Mouse (Mus musculus): ENCODE measurements at regions not wholly inside any gene's neighbourhood (a gene's known extent, or its start where the extent isn't known, plus 50 kb on each side); places are given as distances from the start of the nearest gene placed in this dataset.
A peak's percentile ranks its signal among the peaks of the same experiment; 100 is the strongest.

- H3K4me1 ChIP-seq (ENCODE audit: control insufficient read depth, insufficient read depth, low read length), result peaks cover 4% of the 10 kb centered on the region
- H3K36me3 ChIP-seq (ENCODE audit: control insufficient read depth, insufficient read depth, low read length, poor library complexity, severe bottlenecking), result no peaks in the 10 kb centered on the region
- no peaks in the 10 kb centered on the region for H3K9me3 ChIP-seq (replicated peaks; ENCODE audit: control insufficient read depth, insufficient read depth, low read length, poor library complexity, severe bottlenecking)
- H3K27ac ChIP-seq (ENCODE audit: insufficient read depth, low read length), result no peak overlapping the region
- TF ChIP-seq POLR2A (IDR thresholded peaks at IDR 0.05; ENCODE audit: insufficient read depth, low read length) (no peak), EP300 (IDR thresholded peaks at IDR 0.05; ENCODE audit: insufficient read depth, low read depth, low read length) (no peak), CTCF (IDR thresholded peaks at IDR 0.05; ENCODE audit: low read depth, low read length) (peak; percentile 91)
- H3K9ac ChIP-seq (ENCODE audit: low read depth, poor library complexity, severe bottlenecking), result no peak overlapping the region
- H3K27me3 ChIP-seq (ENCODE audit: control insufficient read depth, insufficient read depth, low read length, poor library complexity, severe bottlenecking), result no peaks in the 10 kb centered on the region
- no peak overlapping the region for H3K4me3 ChIP-seq (ENCODE audit: low read depth, low read length)
These were observed 104.3 kb downstream of the Fam168b start for GRCm38 (mm10) chr1:34738386-34739067.

GRCm38 (mm10) chr1:34739621-34740020 is 103.2 kb downstream of the Fam168b start:
- Histone ChIP-seq H3K36me3 (ENCODE audit: control insufficient read depth, insufficient read depth, low read length, poor library complexity, severe bottlenecking) (no peaks in the 10 kb centered on the region), H3K27ac (ENCODE audit: insufficient read depth, low read length) (no peak overlapping the region), H3K9me3 (replicated peaks; ENCODE audit: control insufficient read depth, insufficient read depth, low read length, poor library complexity, severe bottlenecking) (no peaks in the 10 kb centered on the region), H3K4me1 (ENCODE audit: control insufficient read depth, insufficient read depth, low read length) (peaks cover 4% of the 10 kb centered on the region), H3K9ac (ENCODE audit: low read depth, poor library complexity, severe bottlenecking) (no peak overlapping the region), H3K27me3 (ENCODE audit: control insufficient read depth, insufficient read depth, low read length, poor library complexity, severe bottlenecking) (no peaks in the 10 kb centered on the region), H3K4me3 (ENCODE audit: low read depth, low read length) (no peak overlapping the region)
- TF ChIP-seq POLR2A (IDR thresholded peaks at IDR 0.05; ENCODE audit: insufficient read depth, low read length) (no peak), EP300 (IDR thresholded peaks at IDR 0.05; ENCODE audit: insufficient read depth, low read depth, low read length) (no peak), CTCF (IDR thresholded peaks at IDR 0.05; ENCODE audit: low read depth, low read length) (no peak)

- Histone ChIP-seq H3K9me3 (replicated peaks; ENCODE audit: control insufficient read depth, insufficient read depth, low read length, poor library complexity, severe bottlenecking) (no peaks in the 10 kb centered on the region), H3K4me1 (ENCODE audit: control insufficient read depth, insufficient read depth, low read length) (peaks cover 4% of the 10 kb centered on the region), H3K36me3 (ENCODE audit: control insufficient read depth, insufficient read depth, low read length, poor library complexity, severe bottlenecking) (no peaks in the 10 kb centered on the region), H3K27ac (ENCODE audit: insufficient read depth, low read length) (no peak overlapping the region), H3K27me3 (ENCODE audit: control insufficient read depth, insufficient read depth, low read length, poor library complexity, severe bottlenecking) (no peaks in the 10 kb centered on the region), H3K9ac (ENCODE audit: low read depth, poor library complexity, severe bottlenecking) (no peak overlapping the region), H3K4me3 (ENCODE audit: low read depth, low read length) (no peak overlapping the region)
- no peak for TF ChIP-seq CTCF (IDR thresholded peaks at IDR 0.05; ENCODE audit: low read depth, low read length)
- no peak for TF ChIP-seq EP300 (IDR thresholded peaks at IDR 0.05; ENCODE audit: insufficient read depth, low read depth, low read length)
- no peak for TF ChIP-seq POLR2A (IDR thresholded peaks at IDR 0.05; ENCODE audit: insufficient read depth, low read length)
These were observed 102.0 kb downstream of the Fam168b start for GRCm38 (mm10) chr1:34740891-34741290.

GRCm38 (mm10) chr1:34742234-34742633 is 100.6 kb downstream of the Fam168b start:
- Histone ChIP-seq H3K27ac (ENCODE audit: insufficient read depth, low read length) (no peak overlapping the region), H3K9me3 (replicated peaks; ENCODE audit: control insufficient read depth, insufficient read depth, low read length, poor library complexity, severe bottlenecking) (no peaks in the 10 kb centered on the region), H3K4me1 (ENCODE audit: control insufficient read depth, insufficient read depth, low read length) (peaks cover 4% of the 10 kb centered on the region), H3K4me3 (ENCODE audit: low read depth, low read length) (no peak overlapping the region), H3K9ac (ENCODE audit: low read depth, poor library complexity, severe bottlenecking) (no peak overlapping the region), H3K27me3 (ENCODE audit: control insufficient read depth, insufficient read depth, low read length, poor library complexity, severe bottlenecking) (no peaks in the 10 kb centered on the region), H3K36me3 (ENCODE audit: control insufficient read depth, insufficient read depth, low read length, poor library complexity, severe bottlenecking) (no peaks in the 10 kb centered on the region)
- TF ChIP-seq POLR2A (IDR thresholded peaks at IDR 0.05; ENCODE audit: insufficient read depth, low read length) (no peak), EP300 (IDR thresholded peaks at IDR 0.05; ENCODE audit: insufficient read depth, low read depth, low read length) (no peak), CTCF (IDR thresholded peaks at IDR 0.05; ENCODE audit: low read depth, low read length) (no peak)

DNA sequence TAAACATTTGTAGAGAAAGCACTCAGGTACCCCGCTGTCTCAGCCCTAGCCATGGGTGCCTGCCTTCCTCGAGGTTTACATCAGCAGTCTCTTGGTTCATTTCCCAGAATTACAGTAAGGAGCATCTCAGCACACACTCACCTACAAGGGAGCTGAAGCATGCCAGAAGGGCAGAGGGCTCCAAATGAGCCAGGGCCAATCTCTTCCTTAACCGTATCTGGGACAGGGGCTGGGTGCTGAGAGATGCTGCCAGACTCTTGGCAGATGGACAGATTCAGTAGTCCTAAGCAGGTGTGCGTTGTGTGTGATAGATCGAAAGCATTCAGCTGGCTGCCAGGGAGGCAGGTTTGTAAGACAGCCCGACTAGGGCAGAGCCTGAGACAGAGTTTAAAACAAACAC is 97.0 kb downstream of the Fam168b start:
- H3K9me3 ChIP-seq (replicated peaks; ENCODE audit: control insufficient read depth, insufficient read depth, low read length, poor library complexity, severe bottlenecking), result no peaks in the 10 kb centered on the region; the same call in 1 of the 2 replicates
- H3K27ac ChIP-seq (ENCODE audit: insufficient read depth, low read length), result no peak overlapping the region
- TF ChIP-seq EP300 (IDR thresholded peaks at IDR 0.05; ENCODE audit: insufficient read depth, low read depth, low read length) (no peak), CTCF (IDR thresholded peaks at IDR 0.05; ENCODE audit: low read depth, low read length) (no peak), POLR2A (IDR thresholded peaks at IDR 0.05; ENCODE audit: insufficient read depth, low read length) (no peak)
- no peaks in the 10 kb centered on the region for H3K36me3 ChIP-seq (ENCODE audit: control insufficient read depth, insufficient read depth, low read length, poor library complexity, severe bottlenecking)
- H3K4me3 ChIP-seq (ENCODE audit: low read depth, low read length), result no peak overlapping the region
- peaks cover 9% of the 10 kb centered on the region for H3K27me3 ChIP-seq (ENCODE audit: control insufficient read depth, insufficient read depth, low read length, poor library complexity, severe bottlenecking)
- H3K4me1 ChIP-seq (ENCODE audit: control insufficient read depth, insufficient read depth, low read length), result no peaks in the 10 kb centered on the region
- no peak overlapping the region for H3K9ac ChIP-seq (ENCODE audit: low read depth, poor library complexity, severe bottlenecking)

GRCm38 (mm10) chr1:34749161-34750040 is 93.5 kb downstream of the Fam168b start:
- Histone ChIP-seq H3K36me3 (ENCODE audit: control insufficient read depth, insufficient read depth, low read length, poor library complexity, severe bottlenecking) (no peaks in the 10 kb centered on the region), H3K4me1 (ENCODE audit: control insufficient read depth, insufficient read depth, low read length) (no peaks in the 10 kb centered on the region), H3K27me3 (ENCODE audit: control insufficient read depth, insufficient read depth, low read length, poor library complexity, severe bottlenecking) (peaks cover 17% of the 10 kb centered on the region), H3K27ac (ENCODE audit: insufficient read depth, low read length) (no peak overlapping the region), H3K4me3 (ENCODE audit: low read depth, low read length) (no peak overlapping the region), H3K9ac (ENCODE audit: low read depth, poor library complexity, severe bottlenecking) (no peak overlapping the region), H3K9me3 (replicated peaks; ENCODE audit: control insufficient read depth, insufficient read depth, low read length, poor library complexity, severe bottlenecking) (no peaks in the 10 kb centered on the region; the same call in 1 of the 2 replicates)
- TF ChIP-seq CTCF (IDR thresholded peaks at IDR 0.05; ENCODE audit: low read depth, low read length) (no peak), POLR2A (IDR thresholded peaks at IDR 0.05; ENCODE audit: insufficient read depth, low read length) (no peak), EP300 (IDR thresholded peaks at IDR 0.05; ENCODE audit: insufficient read depth, low read depth, low read length) (no peak)
